8 mouse cellular contexts compared by ENCODE assay signal in genomic region chr7:31130841-31131240, GRCm38 (mm10). TPM values are rescaled to one million over a fixed set of nuclear protein-coding genes. Genes with fewer than 3 reads are reported as not detected.
DNase-seq lines count a peak whose midpoint lies in the region; ATAC-seq lines count a peak whose summit lies in the region.

No protein-coding gene starts in this region.

- no peak for DNase-seq in forebrain, embryonic 10.5 days (ENCODE audit: extremely low spot score, low spot score)
- DNase-seq in neural tube, embryonic 10.5 days (ENCODE audit: extremely low spot score, low spot score) = peak; percentile 50
- peak; percentile 70 to 74 for DNase-seq in cerebellum, adult 18-20 months
- peak; percentile 65 for DNase-seq in heart, postnatal 4 days
- DNase-seq in lung, postnatal 10 days = peak; percentile 72
- DNase-seq in thymus, postnatal 10 days (ENCODE audit: low spot score in 2 of 2) = peak; percentile 39 to 76

- H3K4me1 ChIP-seq in forebrain, embryonic 16.5 days (replicated peaks; ENCODE audit: control insufficient read depth, insufficient read depth, low read length) = peaks cover 12% of the 10 kb centered on the region
- H3K4me1 ChIP-seq in forebrain, embryonic 10.5 days = peaks cover 17% of the 10 kb centered on the region
- H3K4me1 ChIP-seq in neural tube, embryonic 15.5 days = peaks cover 16% of the 10 kb centered on the region

- no peak overlapping the region for H3K9ac ChIP-seq in forebrain, embryonic 16.5 days (replicated peaks; ENCODE audit: low read depth, low read length)
- H3K9ac ChIP-seq in neural tube, embryonic 15.5 days (replicated peaks) = no peak overlapping the region

- 32% methylated on average over 4 of the region's 4 CpGs for WGBS in forebrain, embryonic 16.5 days
- WGBS in forebrain, embryonic 10.5 days = 45% methylated on average over 4 of the region's 4 CpGs
- 36% methylated on average over 4 of the region's 4 CpGs for WGBS in neural tube, embryonic 15.5 days

- no peaks in the 10 kb centered on the region for H3K9me3 ChIP-seq in forebrain, embryonic 16.5 days (ENCODE audit: control insufficient read depth, low read length)
- H3K9me3 ChIP-seq in forebrain, embryonic 10.5 days = no peaks in the 10 kb centered on the region
- H3K9me3 ChIP-seq in neural tube, embryonic 15.5 days (replicated peaks) = no peaks in the 10 kb centered on the region

- no peak overlapping the region for H3K27ac ChIP-seq in forebrain, embryonic 16.5 days (ENCODE audit: low read length)
- H3K27ac ChIP-seq in forebrain, embryonic 10.5 days = no peak overlapping the region
- no peak overlapping the region for H3K27ac ChIP-seq in neural tube, embryonic 15.5 days (replicated peaks)

- no peak overlapping the region for H3K4me2 ChIP-seq in forebrain, embryonic 16.5 days (ENCODE audit: low read length)
- H3K4me2 ChIP-seq in neural tube, embryonic 15.5 days = no peak overlapping the region

- H3K27me3 ChIP-seq in forebrain, embryonic 16.5 days (replicated peaks; ENCODE audit: control insufficient read depth, insufficient read depth, low read length) = peaks cover 13% of the 10 kb centered on the region
- H3K27me3 ChIP-seq in forebrain, embryonic 10.5 days (ENCODE audit: poor library complexity, severe bottlenecking) = peaks cover 36% of the 10 kb centered on the region
- H3K27me3 ChIP-seq in neural tube, embryonic 15.5 days (replicated peaks) = peaks cover 4% of the 10 kb centered on the region

- H3K4me3 ChIP-seq in forebrain, embryonic 16.5 days (replicated peaks; ENCODE audit: low read length) = no peak overlapping the region
- no peak overlapping the region for H3K4me3 ChIP-seq in forebrain, embryonic 10.5 days
- H3K4me3 ChIP-seq in neural tube, embryonic 15.5 days (replicated peaks) = no peak overlapping the region

- 0 out of 2 replicates have a peak, but pooled peaks have one; percentile 15 for ATAC-seq in forebrain, embryonic 16.5 days
- no peak for ATAC-seq in neural tube, embryonic 15.5 days (ENCODE audit: low FRiP score)

- peaks cover 73% of the 10 kb centered on the region for H3K36me3 ChIP-seq in forebrain, embryonic 16.5 days (ENCODE audit: control insufficient read depth, insufficient read depth)
- peaks cover 79% of the 10 kb centered on the region for H3K36me3 ChIP-seq in forebrain, embryonic 10.5 days (replicated peaks)
- peaks cover 76% of the 10 kb centered on the region for H3K36me3 ChIP-seq in neural tube, embryonic 15.5 days

RNA-seq across cellular contexts. Expression of gene Scn1b, which starts 4.0 kb away (rescaled TPM):
- 4.1 and 5.3 TPM in 2 replicates for polyA plus RNA-seq in forebrain, embryonic 16.5 days (2015; fragmentation: Nextera tagmentation; extraction: Ambion mirVana)
- polyA plus RNA-seq in forebrain, embryonic 10.5 days (2016; fragmentation: Nextera tagmentation; extraction: Ambion mirVana) = 0.25 and 0.55 TPM in 2 replicates
- 21.1 and 24.8 TPM in 2 replicates for polyA plus RNA-seq in neural tube, embryonic 15.5 days (2015; fragmentation: Nextera tagmentation; extraction: Ambion mirVana)
- total RNA-seq in heart, postnatal 4 days (2021) = 10 to 100 TPM in 1 of 2 experiments, 1 to 10 TPM in 1; 8.2 to 10.4 TPM

RNA-seq across cellular contexts. Expression of gene Hpn, which starts 15.8 kb away (rescaled TPM):
- 0.88 TPM in 1 of 2 replicates, not detected in the other for polyA plus RNA-seq in forebrain, embryonic 16.5 days (2015; fragmentation: Nextera tagmentation; extraction: Ambion mirVana)
- 1.4 and 1.9 TPM in 2 replicates for polyA plus RNA-seq in forebrain, embryonic 10.5 days (2016; fragmentation: Nextera tagmentation; extraction: Ambion mirVana)
- 0.50 and 4.0 TPM in 2 replicates for polyA plus RNA-seq in neural tube, embryonic 15.5 days (2015; fragmentation: Nextera tagmentation; extraction: Ambion mirVana)
- total RNA-seq in heart, postnatal 4 days (2021) = 1 to 10 TPM; 2.2 to 2.6 TPM

RNA-seq across cellular contexts. Expression of gene Gramd1a, which starts 24.9 kb away (rescaled TPM):
- polyA plus RNA-seq in forebrain, embryonic 16.5 days (2015; fragmentation: Nextera tagmentation; extraction: Ambion mirVana) = 261 and 277 TPM in 2 replicates
- polyA plus RNA-seq in forebrain, embryonic 10.5 days (2016; fragmentation: Nextera tagmentation; extraction: Ambion mirVana) = 74.5 and 79.7 TPM in 2 replicates
- polyA plus RNA-seq in neural tube, embryonic 15.5 days (2015; fragmentation: Nextera tagmentation; extraction: Ambion mirVana) = 174 and 212 TPM in 2 replicates
- total RNA-seq in heart, postnatal 4 days (2021) = 10 to 100 TPM; 32.9 to 36.0 TPM

RNA-seq across cellular contexts. Expression of gene Fxyd3, which starts 54.3 kb away (rescaled TPM):
- polyA plus RNA-seq in forebrain, embryonic 16.5 days (2015; fragmentation: Nextera tagmentation; extraction: Ambion mirVana) = 0.15 and 0.66 TPM in 2 replicates
- 1.9 and 2.8 TPM in 2 replicates for polyA plus RNA-seq in forebrain, embryonic 10.5 days (2016; fragmentation: Nextera tagmentation; extraction: Ambion mirVana)
- polyA plus RNA-seq in neural tube, embryonic 15.5 days (2015; fragmentation: Nextera tagmentation; extraction: Ambion mirVana) = 0.79 and 14.6 TPM in 2 replicates
- total RNA-seq in heart, postnatal 4 days (2021) = 1 to 10 TPM; 2.0 to 3.5 TPM
